Mouse (Mus musculus) heart, embryonic 10.5 days (tissue): ENCODE data around the gene Rab33b. TPM values are rescaled to one million over a fixed set of nuclear protein-coding genes. Genes with fewer than 3 reads are reported as not detected.

ENCODE experiments used
- polyA plus RNA-seq: library from polyadenylated mRNA; unstranded; fragments of >200 nt; fragmentation: Nextera tagmentation; extraction: Ambion mirVana; gene quantifications from 2 replicates; pipeline ENCODE4 v1.2.1, GENCODE M21; 2016

Gene Rab33b
- polyA plus RNA-seq, 1 experiment from 2014 or later, result 16.3 TPM

Other genes starting within 250 kb of the Rab33b start
- gene Elf2, start 143.3 kb upstream of the Rab33b start, polyA plus RNA-seq, result 40.1 and 43.5 TPM in 2 replicates
- 20.6 and 21.1 TPM in 2 replicates for gene Mgarp, start 87.2 kb upstream of the Rab33b start, polyA plus RNA-seq
- gene Ndufc1, start 74.9 kb upstream of the Rab33b start, polyA plus RNA-seq, result 874 and 1,125 TPM in 2 replicates
- gene Naa15, start 68.8 kb upstream of the Rab33b start, polyA plus RNA-seq, result 52.2 and 58.3 TPM in 2 replicates
- gene Setd7, start 77.0 kb downstream of the Rab33b start, polyA plus RNA-seq, result 3.6 and 3.9 TPM in 2 replicates
- gene Mgst2, start 176.4 kb downstream of the Rab33b start, polyA plus RNA-seq, result 1.1 and 4.1 TPM in 2 replicates